Mouse (Mus musculus) heart, embryonic 16.5 days (tissue): ENCODE measurements at regions not wholly inside any gene's neighbourhood (a gene's known extent, or its start where the extent isn't known, plus 50 kb on each side); places are given as distances from the start of the nearest gene placed in this dataset.

Experiments
- ATAC-seq: fragments of 200-750 bp; cut with Nextera tagmentation; replicated peaks from 2 replicates; pipeline ENCODE4 v1.8.0; 2017; ENCODE audit warnings: moderate number of reproducible peaks; ENCODE audit not compliant: insufficient read depth, low FRiP score; ENCODE audit errors: extremely low read depth
- H3K27ac ChIP-seq: fragments of 300-500 bp; sonication (generic); 2 replicates; pipeline ENCODE4 v1.5.1; 2014; ENCODE audit warnings: mild to moderate bottlenecking, low read length, control low read depth, moderate library complexity
- H3K27me3 ChIP-seq: fragments of 300-500 bp; sonication (generic); 2 replicates; pipeline ENCODE4 v1.6.1; 2014; ENCODE audit warnings: low read length, mixed read lengths; ENCODE audit not compliant: control insufficient read depth, insufficient read depth
- H3K36me3 ChIP-seq: fragments of 300-500 bp; sonication (generic); 2 replicates; pipeline ENCODE4 v1.6.1; 2014; ENCODE audit not compliant: control insufficient read depth, insufficient read depth
- H3K4me1 ChIP-seq: fragments of 300-500 bp; sonication (generic); 2 replicates; pipeline ENCODE4 v1.6.1; 2014; ENCODE audit warnings: low read length, mixed read lengths; ENCODE audit not compliant: control insufficient read depth, insufficient read depth
- H3K4me2 ChIP-seq: fragments of 300-500 bp; sonication (generic); 2 replicates; pipeline ENCODE4 v1.6.1; 2014; ENCODE audit warnings: low read depth, mild to moderate bottlenecking, control low read depth, low read length
- H3K4me3 ChIP-seq: fragments of 300-500 bp; sonication (generic); 2 replicates; pipeline ENCODE4 v1.5.1; 2014; ENCODE audit warnings: mild to moderate bottlenecking, control low read depth, low read length
- H3K9ac ChIP-seq: fragments of 300-500 bp; sonication (generic); 2 replicates; pipeline ENCODE4 v1.6.1; 2014; ENCODE audit warnings: low read length, control low read depth
- H3K9me3 ChIP-seq: fragments of 300-500 bp; sonication (generic); replicated peaks from 2 replicates; pipeline ENCODE4 v1.6.1; 2016; ENCODE audit warnings: low read length; ENCODE audit not compliant: control insufficient read depth
- WGBS: fragments of 180-500 bp; shearing (Covaris S2); extraction: QIAGEN DNeasy Blood & Tissue Kit; methylation state at CpG from one replicate; pipeline ENCODE4 v1.1.7; 2014; 5-methylcytosine and 5-hydroxymethylcytosine counted together

DNA sequence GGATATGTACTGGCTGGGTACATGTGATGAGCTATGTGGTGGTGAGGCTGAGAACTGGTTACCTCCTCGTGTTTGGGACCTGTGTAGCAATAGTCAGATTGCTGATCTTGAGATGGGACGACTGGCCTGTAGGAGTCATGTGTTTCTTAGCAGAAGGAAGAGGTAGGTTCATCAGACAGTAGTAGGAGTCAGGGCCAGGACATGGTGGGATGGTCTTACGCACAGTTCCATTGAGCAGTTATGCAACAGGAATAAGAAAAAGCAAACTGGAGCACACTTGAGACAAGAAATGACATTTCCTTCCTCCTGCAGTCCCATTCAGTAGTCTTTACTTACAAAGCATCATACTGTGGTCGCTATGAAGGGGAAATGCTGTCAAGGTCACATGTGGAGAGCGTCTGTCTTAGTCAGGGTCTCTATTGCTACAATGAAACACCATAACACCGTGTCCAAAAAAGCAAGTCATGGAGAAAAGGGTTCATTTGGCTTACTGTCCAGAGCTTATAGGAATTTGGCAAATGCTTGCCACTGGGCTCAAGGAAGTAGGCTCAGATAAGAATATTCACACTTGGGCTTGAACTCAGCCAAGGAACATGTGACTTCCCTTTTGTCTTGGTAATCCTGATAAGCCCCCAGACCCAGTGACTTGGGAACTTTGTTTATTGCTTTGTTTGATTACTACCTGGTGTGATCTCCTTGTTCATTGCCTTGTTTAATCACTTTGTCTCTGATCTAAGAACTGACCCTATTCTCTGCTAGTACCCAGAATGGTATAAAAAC lies 72.0 kb downstream of the Tnfaip3 start:
- Histone ChIP-seq H3K4me2 (no peak overlapping the region), H3K36me3 (no peaks in the 10 kb centered on the region), H3K9me3 (no peaks in the 10 kb centered on the region), H3K4me1 (no peaks in the 10 kb centered on the region), H3K27ac (no peak overlapping the region), H3K27me3 (no peaks in the 10 kb centered on the region), H3K4me3 (no peak overlapping the region), H3K9ac (no peak overlapping the region)
- WGBS, result 62% methylated on average over 6 of the region's 6 CpGs
- ATAC-seq, result no peak

DNA sequence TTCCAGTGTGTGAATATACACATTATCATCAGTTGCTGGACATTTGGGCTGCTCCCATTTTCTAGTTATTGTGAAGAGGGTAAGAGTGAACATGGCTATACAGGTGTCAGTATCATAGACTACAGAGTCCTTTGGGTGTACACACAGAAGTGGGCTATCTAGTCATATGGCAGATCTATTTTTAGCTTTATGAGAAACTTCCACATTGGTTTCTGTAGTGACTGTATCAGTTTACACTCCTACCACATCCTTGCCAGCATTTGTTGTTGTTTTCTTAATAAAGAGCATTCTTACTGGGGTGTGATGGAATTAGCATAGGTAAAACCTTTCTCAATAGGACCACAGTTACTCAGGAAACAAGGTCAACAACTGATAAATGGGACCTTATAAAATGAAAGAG lies 68.7 kb downstream of the Tnfaip3 start:
- H3K27me3 ChIP-seq, result no peaks in the 10 kb centered on the region
- H3K9ac ChIP-seq, result no peak overlapping the region
- H3K4me1 ChIP-seq, result no peaks in the 10 kb centered on the region
- ATAC-seq, result no peak
- no peak overlapping the region for H3K4me3 ChIP-seq
- H3K36me3 ChIP-seq, result no peaks in the 10 kb centered on the region
- H3K9me3 ChIP-seq, result no peaks in the 10 kb centered on the region
- no peak overlapping the region for H3K27ac ChIP-seq
- H3K4me2 ChIP-seq, result no peak overlapping the region
